Mouse (Mus musculus): ENCODE measurements around the gene Qrfpr. TPM values are rescaled to one million over a fixed set of nuclear protein-coding genes. Genes with fewer than 3 reads are reported as not detected.

Qrfpr gene
- total and polyA plus RNA-seq, 2 experiments, result not detected

DNA sequence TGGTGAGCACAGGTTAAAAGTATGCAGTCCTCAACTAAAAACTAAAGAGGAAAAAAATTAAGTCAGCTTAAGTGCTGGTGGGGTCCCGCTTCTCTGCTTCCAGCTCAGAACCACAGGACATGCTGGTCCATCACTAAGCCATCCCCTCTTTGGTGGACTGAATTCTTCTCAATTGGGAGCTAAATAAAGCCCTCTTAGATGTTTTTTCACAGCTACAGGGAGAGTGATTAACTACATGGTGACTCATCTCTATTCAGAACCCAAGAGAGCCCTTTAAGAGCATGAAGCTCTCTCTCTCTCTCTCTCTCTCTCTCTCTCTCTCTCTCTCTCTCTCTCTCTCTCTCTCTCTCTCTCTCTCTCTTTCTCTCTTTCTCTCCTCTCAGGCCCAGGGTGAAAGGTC, 50.8 kb downstream of the Qrfpr start:
- Histone ChIP-seq H3K79me2 (ENCODE audit: control insufficient read depth, insufficient read depth, low read length) (no peaks in the 10 kb centered on the region), H3K9ac (ENCODE audit: low read depth, low read length) (no peak overlapping the region), H3K27me3 (ENCODE audit: control insufficient read depth, insufficient read depth, low read length) (no peaks in the 10 kb centered on the region), H3K36me3 (ENCODE audit: control insufficient read depth, insufficient read depth, low read length) (peaks cover 7% of the 10 kb centered on the region; the same call in 1 of the 2 replicates), H3K4me1 (ENCODE audit: control insufficient read depth, insufficient read depth, low read length) (no peaks in the 10 kb centered on the region), H3K4me3 (ENCODE audit: insufficient read depth, low read depth, low read length) (no peak overlapping the region), H3K27ac (replicated peaks; ENCODE audit: insufficient read depth, low read depth, low read length) (no peak overlapping the region)
- no peak for DNase-seq (ENCODE audit: extremely low read depth, low read depth, low spot score)
- TF ChIP-seq CTCF (IDR thresholded peaks at IDR 0.05; ENCODE audit: low read depth, low read length) (no peak), POLR2A (IDR thresholded peaks at IDR 0.05; ENCODE audit: extremely low read depth, insufficient read depth, low read length) (no peak)
- WGBS, result 88% methylated on average over 1 of the region's 1 CpGs

DNA sequence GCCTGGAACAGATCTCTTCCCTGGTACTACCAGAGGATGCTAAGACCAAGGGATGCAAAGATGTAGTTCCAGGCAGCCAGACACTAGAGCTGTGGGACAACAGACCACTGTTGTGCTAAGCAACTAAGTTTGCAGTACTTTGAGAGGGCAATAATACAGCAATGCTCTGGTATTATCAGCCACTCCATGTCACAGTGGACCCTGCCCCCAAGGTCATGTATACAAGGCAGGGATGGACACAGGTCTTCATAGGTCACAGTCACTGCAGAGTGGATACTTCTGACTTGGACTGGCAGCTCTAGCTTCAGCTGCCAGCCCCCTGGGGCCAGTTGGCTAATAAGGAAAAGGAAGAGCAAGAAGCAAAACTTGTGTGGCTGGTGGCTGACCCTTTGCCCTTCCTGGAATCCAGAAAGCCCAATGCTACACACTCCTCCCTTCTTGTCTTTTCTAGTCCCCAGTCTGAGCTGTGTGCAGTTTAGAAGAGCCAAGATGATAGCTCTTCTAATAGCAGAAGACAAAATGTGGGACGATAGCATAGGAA, 51.4 kb downstream of the Qrfpr start:
- TF ChIP-seq POLR2A (IDR thresholded peaks at IDR 0.05; ENCODE audit: extremely low read depth, insufficient read depth, low read length) (no peak), CTCF (IDR thresholded peaks at IDR 0.05; ENCODE audit: low read depth, low read length) (no peak)
- Histone ChIP-seq H3K4me1 (ENCODE audit: control insufficient read depth, insufficient read depth, low read length) (no peaks in the 10 kb centered on the region), H3K36me3 (ENCODE audit: control insufficient read depth, insufficient read depth, low read length) (peaks cover 10% of the 10 kb centered on the region), H3K79me2 (ENCODE audit: control insufficient read depth, insufficient read depth, low read length) (no peaks in the 10 kb centered on the region), H3K9ac (ENCODE audit: low read depth, low read length) (no peak overlapping the region), H3K27ac (replicated peaks; ENCODE audit: insufficient read depth, low read depth, low read length) (no peak overlapping the region), H3K4me3 (ENCODE audit: insufficient read depth, low read depth, low read length) (no peak overlapping the region), H3K27me3 (ENCODE audit: control insufficient read depth, insufficient read depth, low read length) (no peaks in the 10 kb centered on the region)
- 95% methylated on average over 1 of the region's 1 CpGs for WGBS
- DNase-seq (ENCODE audit: extremely low read depth, low read depth, low spot score), result no peak

DNA sequence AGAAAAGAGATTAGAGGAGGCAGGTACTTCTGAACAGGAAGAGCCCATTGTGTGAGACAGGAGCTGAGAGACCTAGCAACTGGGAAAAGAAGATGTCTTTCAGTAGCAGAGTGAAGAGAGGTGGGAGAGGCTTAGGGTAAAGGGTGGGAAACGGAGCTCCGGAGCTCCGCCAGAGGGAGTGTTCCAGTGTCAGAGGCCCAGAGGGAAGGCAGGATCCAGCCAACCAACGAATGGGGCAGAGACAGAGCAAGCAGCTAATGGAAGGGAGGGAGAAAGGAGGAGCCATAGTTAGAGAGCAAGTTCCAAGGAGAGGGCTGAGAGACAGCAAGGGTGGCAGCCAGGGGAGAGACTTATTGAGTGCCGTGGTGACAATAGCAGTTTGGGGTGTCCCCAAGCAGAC, 66.8 kb downstream of the Qrfpr start:
- no peak overlapping the region for H3K9ac ChIP-seq (ENCODE audit: low read depth, low read length)

DNA sequence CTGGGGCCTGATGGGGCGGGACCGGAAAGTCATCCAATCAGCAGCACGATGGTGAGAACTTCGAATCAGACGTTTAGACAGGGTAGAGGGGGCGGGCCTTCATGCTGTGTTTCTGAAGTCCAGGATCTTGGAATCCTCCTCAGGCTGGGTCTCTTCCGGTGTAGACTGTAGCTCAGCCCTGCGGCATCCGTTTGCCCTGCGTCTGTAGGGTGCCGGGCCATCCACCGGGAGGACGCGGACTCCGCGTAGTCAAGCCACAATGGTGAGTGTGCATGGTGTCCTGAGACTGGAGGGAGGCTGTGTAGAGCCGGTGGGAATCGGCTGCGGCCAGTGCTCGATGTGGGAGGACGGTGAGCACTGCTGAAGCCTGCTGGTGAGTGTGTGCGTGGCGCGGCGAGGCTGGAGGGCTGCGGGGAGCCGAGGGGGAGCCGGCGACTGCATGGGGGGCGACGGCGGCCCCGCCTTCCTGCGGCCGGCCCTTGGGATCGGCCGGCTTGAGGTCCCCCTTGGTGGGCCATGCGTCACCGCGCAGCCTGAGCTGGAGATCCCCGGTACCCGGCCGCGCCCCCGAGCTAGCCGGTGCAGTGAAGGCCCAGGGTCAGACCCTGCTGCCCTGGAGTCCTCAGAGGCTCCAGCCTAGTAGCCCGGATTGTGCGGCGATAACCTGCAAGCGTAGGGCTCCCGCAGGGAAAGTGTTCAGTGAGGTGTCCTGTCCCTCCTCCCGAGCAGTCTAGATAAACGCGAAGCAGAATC, 71.0 kb downstream of the Qrfpr start, which contains the start of gene D3Ertd254e:
Gene D3Ertd254e, plus strand, starts transcription at position 84 of the 753 bp plus-strand sequence.
- H3K9ac ChIP-seq (ENCODE audit: low read depth, low read length), result peak within 1 kb of the TSS; percentile 97
- H3K4me3 ChIP-seq (ENCODE audit: insufficient read depth, low read depth, low read length), result peak within 1 kb of the TSS; percentile 99
- peaks cover 7% of the 10 kb centered on the region for H3K4me1 ChIP-seq (ENCODE audit: control insufficient read depth, insufficient read depth, low read length)
- H3K36me3 ChIP-seq (ENCODE audit: control insufficient read depth, insufficient read depth, low read length), result no peaks in the 10 kb centered on the region
- peak within 1 kb of the TSS; percentile 56 for H3K27ac ChIP-seq (replicated peaks; ENCODE audit: insufficient read depth, low read depth, low read length)
- DNase-seq (ENCODE audit: extremely low read depth, low read depth, low spot score), result peak; percentile 94
- 0 out of 2 replicates have a peak, but pooled peaks have one; percentile 46 for TF ChIP-seq POLR2A (IDR thresholded peaks at IDR 0.05; ENCODE audit: extremely low read depth, insufficient read depth, low read length)
- peak; percentile 15; the same call in 1 of the 2 replicates for TF ChIP-seq CTCF (IDR thresholded peaks at IDR 0.05; ENCODE audit: low read depth, low read length)
- H3K79me2 ChIP-seq (ENCODE audit: control insufficient read depth, insufficient read depth, low read length), result peaks cover 27% of the 10 kb centered on the region
- 1% methylated on average over 53 of the region's 54 CpGs for WGBS
- H3K27me3 ChIP-seq (ENCODE audit: control insufficient read depth, insufficient read depth, low read length), result no peaks in the 10 kb centered on the region

More for the DNA sequence above, 66.8 kb downstream of the Qrfpr start:
- Histone ChIP-seq H3K4me3 (ENCODE audit: insufficient read depth, low read depth, low read length) (no peak overlapping the region), H3K36me3 (ENCODE audit: control insufficient read depth, insufficient read depth, low read length) (peaks cover 8% of the 10 kb centered on the region), H3K4me1 (ENCODE audit: control insufficient read depth, insufficient read depth, low read length) (peaks cover 7% of the 10 kb centered on the region), H3K27ac (replicated peaks; ENCODE audit: insufficient read depth, low read depth, low read length) (no peak overlapping the region), H3K27me3 (ENCODE audit: control insufficient read depth, insufficient read depth, low read length) (no peaks in the 10 kb centered on the region), H3K79me2 (ENCODE audit: control insufficient read depth, insufficient read depth, low read length) (peaks cover 30% of the 10 kb centered on the region)
- DNase-seq (ENCODE audit: extremely low read depth, low read depth, low spot score), result no peak
- 62% methylated on average over 5 of the region's 5 CpGs for WGBS
- no peak for TF ChIP-seq CTCF (IDR thresholded peaks at IDR 0.05; ENCODE audit: low read depth, low read length)
- no peak for TF ChIP-seq POLR2A (IDR thresholded peaks at IDR 0.05; ENCODE audit: extremely low read depth, insufficient read depth, low read length)

DNA sequence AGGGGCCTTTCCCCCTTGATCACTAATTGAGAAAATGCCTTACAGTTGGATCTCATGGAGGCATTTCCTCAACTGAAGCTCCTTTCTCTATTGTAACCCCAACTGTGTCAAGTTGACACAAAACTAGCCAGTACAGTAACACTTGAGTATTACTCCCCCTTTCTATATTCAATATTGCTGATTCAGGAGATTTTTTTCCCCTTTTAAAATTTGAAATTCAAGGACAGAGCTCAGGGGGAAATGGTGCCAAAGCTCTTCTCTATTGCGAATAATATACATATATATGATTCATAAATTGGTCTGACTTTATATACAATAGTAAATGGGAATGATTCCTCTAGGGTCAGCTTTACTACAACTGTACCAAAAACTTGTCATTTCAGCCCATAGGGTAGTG, 71.6 kb downstream of the Qrfpr start:
- no peak for TF ChIP-seq CTCF (IDR thresholded peaks at IDR 0.05; ENCODE audit: low read depth, low read length)
- no peak for TF ChIP-seq POLR2A (IDR thresholded peaks at IDR 0.05; ENCODE audit: extremely low read depth, insufficient read depth, low read length)
- Histone ChIP-seq H3K36me3 (ENCODE audit: control insufficient read depth, insufficient read depth, low read length) (no peaks in the 10 kb centered on the region), H3K27ac (replicated peaks; ENCODE audit: insufficient read depth, low read depth, low read length) (no peak overlapping the region), H3K79me2 (ENCODE audit: control insufficient read depth, insufficient read depth, low read length) (peaks cover 25% of the 10 kb centered on the region), H3K4me3 (ENCODE audit: insufficient read depth, low read depth, low read length) (no peak overlapping the region), H3K9ac (ENCODE audit: low read depth, low read length) (no peak overlapping the region), H3K4me1 (ENCODE audit: control insufficient read depth, insufficient read depth, low read length) (peaks cover 7% of the 10 kb centered on the region), H3K27me3 (ENCODE audit: control insufficient read depth, insufficient read depth, low read length) (no peaks in the 10 kb centered on the region)
- WGBS, result 13% methylated on average over 1 of the region's 1 CpGs
- no peak for DNase-seq (ENCODE audit: extremely low read depth, low read depth, low spot score)

DNA sequence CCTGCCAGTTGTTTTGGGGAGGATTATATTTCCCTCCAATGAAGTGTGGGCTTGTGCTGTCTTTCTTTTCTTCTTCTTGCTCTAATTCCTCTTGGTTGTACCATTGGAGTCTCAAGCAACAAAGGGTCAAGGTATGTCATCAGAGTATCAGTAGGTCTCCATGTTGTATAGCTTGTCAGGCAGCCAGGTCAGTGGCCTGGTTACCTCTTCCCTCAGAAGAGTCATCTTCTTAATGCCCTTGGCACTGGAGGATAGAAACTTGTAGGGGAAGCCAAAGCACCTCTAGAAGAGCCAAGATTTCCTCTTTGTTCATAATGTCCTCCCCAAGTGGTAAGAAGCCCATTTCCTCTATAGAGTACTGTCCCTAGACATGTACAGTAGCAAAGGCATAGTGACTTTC, 83.1 kb downstream of the Qrfpr start:
- Histone ChIP-seq H3K4me3 (ENCODE audit: insufficient read depth, low read depth, low read length) (no peak overlapping the region), H3K27me3 (ENCODE audit: control insufficient read depth, insufficient read depth, low read length) (no peaks in the 10 kb centered on the region), H3K9ac (ENCODE audit: low read depth, low read length) (no peak overlapping the region), H3K27ac (replicated peaks; ENCODE audit: insufficient read depth, low read depth, low read length) (no peak overlapping the region), H3K4me1 (ENCODE audit: control insufficient read depth, insufficient read depth, low read length) (no peaks in the 10 kb centered on the region), H3K79me2 (ENCODE audit: control insufficient read depth, insufficient read depth, low read length) (no peaks in the 10 kb centered on the region), H3K36me3 (ENCODE audit: control insufficient read depth, insufficient read depth, low read length) (no peaks in the 10 kb centered on the region)
- no peak for DNase-seq (ENCODE audit: extremely low read depth, low read depth, low spot score)
- TF ChIP-seq CTCF (IDR thresholded peaks at IDR 0.05; ENCODE audit: low read depth, low read length), result no peak
- TF ChIP-seq POLR2A (IDR thresholded peaks at IDR 0.05; ENCODE audit: extremely low read depth, insufficient read depth, low read length), result no peak
